Mouse (Mus musculus) myocyte (in vitro differentiated cells): ENCODE measurements around the gene Ndufc2. TPM values are rescaled to one million over a fixed set of nuclear protein-coding genes. Genes with fewer than 3 reads are reported as not detected.
"Not testable (repeated sequence)": the region's sequence is repeated elsewhere in the genome, so short reads cannot be mapped to it uniquely, and the experiment has no call there.

Experiments
- H3K27me3 ChIP-seq: one replicate; pipeline ENCODE4 v1.6.1; 2011; ENCODE audit not compliant: control insufficient read depth, insufficient read depth, insufficient read length
- H3K36me3 ChIP-seq: one replicate; pipeline ENCODE4 v1.6.1; 2011; ENCODE audit not compliant: control insufficient read depth, insufficient read depth
- H3K4me2 ChIP-seq: one replicate; pipeline ENCODE4 v1.6.1; 2011; ENCODE audit warnings: low read depth, control low read depth
- H3K4me3 ChIP-seq: one replicate; pipeline ENCODE4 v1.5.1; 2011; ENCODE audit warnings: mild to moderate bottlenecking, control low read depth, moderate library complexity
- H3K79me2 ChIP-seq: one replicate; pipeline ENCODE4 v1.6.1; 2011; ENCODE audit not compliant: control insufficient read depth, insufficient read depth
- H3ac ChIP-seq: one replicate; pipeline ENCODE4 v1.6.1; 2011; ENCODE audit not compliant: control insufficient read depth, insufficient read length
- CEBPB ChIP-seq: IDR thresholded peaks from 2 replicates; pipeline ENCODE4 v1.6.1; 2011; ENCODE audit warnings: mild to moderate bottlenecking, moderate library complexity; ENCODE audit not compliant: poor library complexity, insufficient read depth, severe bottlenecking
- E2F4 ChIP-seq: IDR thresholded peaks from one replicate; pipeline ENCODE4 v1.6.1; 2011; ENCODE audit warnings: mild to moderate bottlenecking, control low read depth, moderate library complexity; ENCODE audit not compliant: insufficient read depth
- MAX ChIP-seq: IDR thresholded peaks from one replicate; pipeline ENCODE4 v1.6.1; 2011; ENCODE audit warnings: low read depth, mild to moderate bottlenecking, control low read depth
- MYOD1 ChIP-seq, 3 experiments: IDR thresholded peaks; one replicate each; pipeline ENCODE4 v1.6.1; 2011; ENCODE audit warnings: control low read depth in 2 of 3, low read depth in 2 of 3, mild to moderate bottlenecking in 2 of 3, moderate library complexity in 1 of 3; ENCODE audit not compliant: insufficient read length in 2 of 3, control insufficient read depth in 1 of 3
- MYOG ChIP-seq, 3 experiments: IDR thresholded peaks; one replicate each; pipeline ENCODE4 v1.6.1; 2011; ENCODE audit warnings: control low read depth in 2 of 3, low read depth in 2 of 3, mild to moderate bottlenecking in 2 of 3; ENCODE audit not compliant: insufficient read length in 2 of 3, control insufficient read depth in 1 of 3, insufficient read depth in 1 of 3
- POLR2A ChIP-seq: IDR thresholded peaks from one replicate; pipeline ENCODE4 v1.6.1; 2011; ENCODE audit warnings: low read depth, mild to moderate bottlenecking, control low read depth, moderate library complexity; ENCODE audit not compliant: insufficient read length
- POLR2AphosphoS2 ChIP-seq: IDR thresholded peaks from one replicate; pipeline ENCODE4 v1.6.1; 2011; ENCODE audit warnings: low read depth, control low read depth; ENCODE audit not compliant: insufficient read length
- REST ChIP-seq: IDR thresholded peaks from one replicate; pipeline ENCODE4 v1.6.1; 2011; ENCODE audit warnings: mild to moderate bottlenecking, control low read depth, moderate library complexity; ENCODE audit not compliant: insufficient read depth, insufficient read length
- SRF ChIP-seq: IDR thresholded peaks from one replicate; pipeline ENCODE4 v1.6.1; 2011; ENCODE audit warnings: low read depth; ENCODE audit not compliant: control insufficient read depth, insufficient read length
- TCF12 ChIP-seq: IDR thresholded peaks from one replicate; pipeline ENCODE4 v1.6.1; 2011; ENCODE audit warnings: mild to moderate bottlenecking, control low read depth; ENCODE audit not compliant: poor library complexity, insufficient read depth, severe bottlenecking
- TCF3 ChIP-seq: IDR thresholded peaks from one replicate; pipeline ENCODE4 v1.6.1; 2011; ENCODE audit warnings: low read depth, control low read depth; ENCODE audit not compliant: insufficient read length
- USF1 ChIP-seq: IDR thresholded peaks from one replicate; pipeline ENCODE4 v1.6.1; 2011; ENCODE audit warnings: low read depth, mild to moderate bottlenecking, control low read depth, moderate library complexity
- polyA plus RNA-seq: library from polyadenylated mRNA; unstranded; fragments of >200 nt; fragmentation: generic; extraction: Trizol; gene quantifications from one replicate; pipeline ENCODE4 v1.2.1, GENCODE M21; 2012; ENCODE audit warnings: missing spikeins

Gene Ndufc2
- polyA plus RNA-seq, 1 experiment = 211 TPM

DNA sequence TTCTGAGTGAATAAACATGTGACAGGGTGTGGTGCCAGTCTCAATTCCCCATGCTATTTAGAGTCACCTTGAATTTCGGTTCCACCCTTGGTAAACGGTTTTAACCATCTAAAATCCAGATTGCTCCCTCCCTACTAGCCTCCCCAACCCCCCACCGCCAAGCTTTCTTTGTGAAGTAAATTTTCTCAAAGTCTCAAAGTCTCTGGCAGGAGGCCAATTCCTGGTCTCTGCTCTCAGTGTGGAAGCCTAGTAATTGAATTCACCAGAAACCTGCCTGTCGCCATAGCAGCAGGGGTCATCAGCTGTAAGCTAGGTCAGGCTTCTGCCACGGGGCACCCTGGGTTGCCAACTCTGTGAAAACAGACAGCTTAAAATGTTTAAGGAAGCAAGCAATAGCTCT is 29.9 kb downstream of the Ndufc2 start:
- Histone ChIP-seq H3K36me3 (no peaks in the 10 kb centered on the region), H3K4me3 (no peak overlapping the region), H3K27me3 (no peaks in the 10 kb centered on the region), H3ac (no peak overlapping the region), H3K79me2 (no peaks in the 10 kb centered on the region), H3K4me2 (no peak overlapping the region)
- TF ChIP-seq USF1 (no peak), MYOG (IDR thresholded peaks at IDR 0.05; ENCODE audit: control insufficient read depth in 1 of 3, insufficient read depth in 1 of 3, insufficient read length in 2 of 3, low read depth in 2 of 3) (no peak), MAX (no peak), TCF12 (no peak), E2F4 (no peak), TCF3 (no peak), REST (no peak), CEBPB (no peak), POLR2A (no peak), MYOD1 (IDR thresholded peaks at IDR 0.05; ENCODE audit: control insufficient read depth in 1 of 3, insufficient read length in 2 of 3, low read depth in 2 of 3) (no peak), POLR2AphosphoS2 (no peak), SRF (no peak)

DNA sequence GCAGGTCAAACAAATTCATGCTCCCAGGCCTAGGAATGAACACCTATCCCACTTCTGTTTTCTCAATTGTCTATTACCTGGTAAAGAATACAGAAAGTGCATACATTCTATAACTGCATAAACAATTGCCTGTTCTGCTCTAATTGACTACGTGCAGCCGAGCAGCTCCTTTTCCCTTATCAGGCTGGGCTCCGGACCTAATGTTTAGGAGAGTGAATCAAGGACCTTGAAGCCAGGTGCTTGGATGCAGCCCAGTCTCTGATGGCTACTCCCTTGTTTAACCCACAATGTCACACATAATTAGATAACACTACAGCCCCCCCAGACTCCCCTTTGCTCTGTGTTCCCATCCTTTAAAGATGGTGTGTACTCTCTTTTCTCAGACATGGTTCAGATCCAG is 33.7 kb downstream of the Ndufc2 start:
- H3K4me2 ChIP-seq, H3K4me3 ChIP-seq, H3K36me3 ChIP-seq, H3K27me3 ChIP-seq, H3K79me2 ChIP-seq, H3ac ChIP-seq: not testable (repeated sequence)

DNA sequence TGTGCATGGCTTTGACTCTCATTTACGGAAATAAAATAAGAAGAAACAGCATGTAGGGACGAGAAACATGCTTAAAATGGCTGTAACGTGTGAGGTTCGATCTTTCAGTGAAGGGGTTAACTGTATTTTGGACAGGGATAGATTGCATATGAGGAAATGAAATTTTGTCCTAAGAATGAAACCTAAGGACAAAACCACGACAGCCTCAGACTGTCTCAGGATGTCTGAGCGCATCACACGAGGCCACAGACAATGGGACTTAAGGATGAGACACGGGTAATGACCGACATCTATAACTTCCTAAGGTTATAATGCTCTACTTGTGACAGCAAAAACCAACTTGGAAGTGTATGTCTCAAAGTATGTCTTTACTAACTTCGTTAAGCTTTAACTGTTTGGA is 34.7 kb downstream of the Ndufc2 start:
- H3K79me2 ChIP-seq = no peaks in the 10 kb centered on the region
- H3K4me3 ChIP-seq = no peak overlapping the region
- TF ChIP-seq MYOG (IDR thresholded peaks at IDR 0.05; ENCODE audit: control insufficient read depth in 1 of 3, insufficient read depth in 1 of 3, insufficient read length in 2 of 3, low read depth in 2 of 3) (no peak), USF1 (no peak), CEBPB (no peak), SRF (no peak), MAX (no peak), POLR2A (no peak), E2F4 (no peak), REST (no peak), TCF3 (no peak), POLR2AphosphoS2 (no peak), MYOD1 (IDR thresholded peaks at IDR 0.05; ENCODE audit: control insufficient read depth in 1 of 3, insufficient read length in 2 of 3, low read depth in 2 of 3) (no peak)
- no peaks in the 10 kb centered on the region for H3K27me3 ChIP-seq
- no peak overlapping the region for H3ac ChIP-seq
- no peaks in the 10 kb centered on the region for H3K36me3 ChIP-seq
- H3K4me2 ChIP-seq = no peak overlapping the region

DNA sequence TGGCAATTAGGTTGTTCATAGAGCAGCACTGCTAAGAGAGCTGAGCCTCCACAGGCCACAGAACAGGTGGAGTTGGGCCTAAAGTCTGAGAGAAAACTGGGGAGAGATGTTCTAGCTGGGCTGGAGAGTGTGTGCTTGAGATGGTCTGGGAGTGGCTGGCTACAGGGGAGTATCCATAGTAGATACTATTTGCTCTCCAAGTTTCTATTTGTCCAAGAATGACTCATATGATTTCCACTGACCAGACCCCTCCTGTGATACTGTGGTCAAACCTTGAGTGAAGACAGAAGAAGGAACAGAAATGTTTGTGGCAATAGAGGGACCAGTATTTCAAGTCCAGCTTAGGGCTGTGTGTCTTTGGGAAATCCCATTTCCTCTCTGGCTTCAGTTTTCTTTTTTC is 39.2 kb downstream of the Ndufc2 start:
- Histone ChIP-seq H3ac (no peak overlapping the region), H3K4me3 (no peak overlapping the region), H3K27me3 (no peaks in the 10 kb centered on the region), H3K79me2 (no peaks in the 10 kb centered on the region), H3K36me3 (no peaks in the 10 kb centered on the region), H3K4me2 (no peak overlapping the region)
- no peak for TF ChIP-seq TCF3
- no peak for TF ChIP-seq MAX
- no peak for TF ChIP-seq MYOD1 (IDR thresholded peaks at IDR 0.05; ENCODE audit: control insufficient read depth in 1 of 3, insufficient read length in 2 of 3, low read depth in 2 of 3)
- TF ChIP-seq SRF = no peak
- TF ChIP-seq CEBPB = no peak
- TF ChIP-seq TCF12 = no peak

DNA sequence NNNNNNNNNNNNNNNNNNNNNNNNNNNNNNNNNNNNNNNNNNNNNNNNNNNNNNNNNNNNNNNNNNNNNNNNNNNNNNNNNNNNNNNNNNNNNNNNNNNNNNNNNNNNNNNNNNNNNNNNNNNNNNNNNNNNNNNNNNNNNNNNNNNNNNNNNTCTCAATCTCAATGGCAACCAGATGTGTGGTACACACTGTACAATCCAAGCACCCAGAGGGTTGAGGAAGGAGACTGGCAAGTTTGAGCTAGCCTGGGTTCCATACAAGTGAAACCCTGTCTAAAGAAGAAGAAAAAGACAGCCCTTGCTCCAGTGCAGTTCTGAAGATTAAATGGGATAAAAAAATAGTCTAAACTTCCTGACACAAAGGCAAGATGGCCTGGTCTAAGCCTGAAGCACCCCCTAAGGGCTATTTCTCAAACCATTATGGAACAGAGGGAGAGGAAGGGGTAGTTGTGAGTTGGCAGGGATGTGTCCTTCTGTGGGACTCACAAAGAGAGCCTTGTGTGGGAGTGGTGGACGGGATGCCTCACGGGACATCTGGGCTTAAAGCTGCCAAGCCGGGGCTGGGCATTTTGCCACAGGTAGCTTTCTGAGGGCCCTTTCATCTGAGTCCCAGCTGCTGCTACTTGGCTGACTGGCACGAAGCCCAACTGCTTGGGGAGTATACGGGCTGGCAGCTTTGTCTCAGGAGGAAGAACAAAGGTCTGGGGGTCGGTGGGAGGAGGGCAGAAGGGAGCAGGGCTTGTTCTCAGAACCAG is 46.5 kb downstream of the Ndufc2 start:
- H3K27me3 ChIP-seq = no peaks in the 10 kb centered on the region
- H3K79me2 ChIP-seq = no peaks in the 10 kb centered on the region
- H3ac ChIP-seq = no peak overlapping the region
- no peak overlapping the region for H3K4me3 ChIP-seq
- H3K36me3 ChIP-seq = no peaks in the 10 kb centered on the region
- H3K4me2 ChIP-seq = peak overlapping the region; percentile 49
- TF ChIP-seq TCF3 (no peak), REST (no peak), SRF (no peak), POLR2AphosphoS2 (no peak), CEBPB (no peak), USF1 (no peak), MYOD1 (IDR thresholded peaks at IDR 0.05; ENCODE audit: control insufficient read depth in 1 of 3, insufficient read length in 2 of 3, low read depth in 2 of 3) (peak in 2 of 3 experiments; percentile 54 to 75), POLR2A (no peak), TCF12 (peak; percentile 13), MAX (no peak), E2F4 (no peak), MYOG (IDR thresholded peaks at IDR 0.05; ENCODE audit: control insufficient read depth in 1 of 3, insufficient read depth in 1 of 3, insufficient read length in 2 of 3, low read depth in 2 of 3) (peak in 1 of 3 experiments; percentile 80)
